Mouse (Mus musculus) stomach, postnatal 0 days (tissue): Measurements from ENCODE around the gene Crb2. TPM values are rescaled to one million over a fixed set of nuclear protein-coding genes. Genes with fewer than 3 reads are reported as not detected.

Experiments
- ATAC-seq: fragments of 200-750 bp; cut with Nextera tagmentation; 2 replicates; pipeline ENCODE4 v1.8.0; 2017; ENCODE audit not compliant: low FRiP score, low TSS enrichment
- DNase-seq: peaks from one replicate; pipeline ENCODE4 v3.0.0-alpha.2; 2016; ENCODE audit warnings: low spot score
- H3K27ac ChIP-seq: fragments of 300-500 bp; sonication (generic); replicated peaks from 2 replicates; pipeline ENCODE4 v1.5.1; 2014; ENCODE audit warnings: mild to moderate bottlenecking, control low read depth
- H3K27me3 ChIP-seq: fragments of 300-500 bp; sonication (generic); 2 replicates; pipeline ENCODE4 v1.6.1; 2014; ENCODE audit warnings: low read length; ENCODE audit not compliant: control insufficient read depth, insufficient read depth
- H3K36me3 ChIP-seq: fragments of 300-500 bp; sonication (generic); 2 replicates; pipeline ENCODE4 v1.6.1; 2014; ENCODE audit warnings: low read length, mixed read lengths; ENCODE audit not compliant: control insufficient read depth, insufficient read depth
- H3K4me1 ChIP-seq: fragments of 300-500 bp; sonication (generic); replicated peaks from 2 replicates; pipeline ENCODE4 v1.6.1; 2014; ENCODE audit warnings: antibody characterized with exemption; ENCODE audit not compliant: control insufficient read depth, insufficient read depth
- H3K4me2 ChIP-seq: fragments of 300-500 bp; sonication (generic); replicated peaks from 2 replicates; pipeline ENCODE4 v1.6.1; 2014; ENCODE audit warnings: low read depth, mild to moderate bottlenecking, control low read depth, moderate library complexity
- H3K4me3 ChIP-seq: fragments of 300-500 bp; sonication (generic); 2 replicates; pipeline ENCODE4 v1.5.1; 2014; ENCODE audit warnings: low read depth, low read length, control low read depth
- H3K9ac ChIP-seq: fragments of 300-500 bp; sonication (generic); 2 replicates; pipeline ENCODE4 v1.6.1; 2014; ENCODE audit warnings: mild to moderate bottlenecking, low read length, control low read depth, mixed read lengths
- H3K9me3 ChIP-seq: fragments of 300-500 bp; sonication (generic); 2 replicates; pipeline ENCODE4 v1.6.1; 2016; ENCODE audit warnings: low read length; ENCODE audit not compliant: control insufficient read depth
- CTCF ChIP-seq: IDR thresholded peaks from 2 replicates; pipeline ENCODE4 v1.5.1; 2016; ENCODE audit warnings: antibody characterized with exemption, low read depth, mild to moderate bottlenecking, moderate library complexity
- EP300 ChIP-seq: optimal IDR thresholded peaks from 2 replicates; pipeline ENCODE3; 2016; ENCODE audit warnings: antibody characterized with exemption
- WGBS: fragments of 180-500 bp; shearing (Covaris S2); extraction: QIAGEN DNeasy Blood & Tissue Kit; methylation state at CpG from one replicate; pipeline ENCODE4 v1.1.7; 2014; 5-methylcytosine and 5-hydroxymethylcytosine counted together
- polyA plus RNA-seq: library from polyadenylated mRNA; unstranded; fragments of >200 nt; fragmentation: Nextera tagmentation; extraction: Ambion mirVana; gene quantifications from 2 replicates; pipeline ENCODE4 v1.2.1, GENCODE M21; 2015

The Crb2 gene
- polyA plus RNA-seq, 1 experiment from 2014 or later = 0.74 TPM

- TF ChIP-seq CTCF (no peak), EP300 (no peak)
- no peaks in the 10 kb centered on the region for H3K4me1 ChIP-seq
- DNase-seq (no peak), ATAC-seq (no peak)
- H3K27ac ChIP-seq = no peak overlapping the region
- no peak overlapping the region for H3K4me2 ChIP-seq
- no peaks in the 10 kb centered on the region for H3K9me3 ChIP-seq
- no peaks in the 10 kb centered on the region for H3K27me3 ChIP-seq
- H3K9ac ChIP-seq = no peak overlapping the region
- H3K36me3 ChIP-seq = no peaks in the 10 kb centered on the region
- 75% methylated on average over 10 of the region's 10 CpGs for WGBS
- H3K4me3 ChIP-seq = no peak overlapping the region
Measured at GRCm38 (mm10) chr2:37744773-37745395, 31.2 kb upstream of the Crb2 start.

DNA sequence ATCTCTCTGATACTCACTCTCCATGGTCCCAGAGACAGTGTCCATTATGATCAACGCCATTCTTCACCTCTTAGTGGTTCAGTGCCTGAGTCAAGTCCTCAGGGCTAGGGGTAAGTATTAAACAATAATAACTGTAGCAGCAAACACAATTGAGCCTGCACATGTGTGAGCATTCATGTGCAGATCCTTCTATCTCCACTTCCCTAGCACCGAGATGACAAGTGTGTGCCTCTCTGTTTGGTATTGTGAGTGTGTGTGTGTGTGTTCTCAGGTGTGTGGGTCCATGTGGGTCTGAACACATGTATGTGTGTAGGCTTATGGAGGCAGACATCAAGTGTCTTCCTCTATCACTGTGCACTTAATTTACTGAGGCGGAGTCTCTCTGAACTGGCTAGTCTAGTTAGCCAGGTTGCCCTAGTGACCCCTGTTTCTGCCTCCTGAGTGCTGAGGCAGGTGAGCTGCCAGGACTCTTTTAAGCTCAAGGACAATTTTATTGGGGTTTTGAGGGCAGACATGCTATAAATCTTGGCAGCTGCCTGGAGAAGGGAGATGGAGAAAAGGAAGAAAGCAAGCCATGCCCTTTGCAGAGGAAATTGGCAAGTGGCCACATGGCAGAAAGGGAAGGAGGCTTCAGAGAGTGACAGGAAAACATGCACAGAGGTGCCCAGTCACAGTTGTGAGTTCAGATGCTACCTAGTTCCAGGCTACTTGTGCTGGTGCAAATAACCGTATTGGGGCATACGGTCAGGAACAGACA, 29.6 kb upstream of the Crb2 start:
- Histone ChIP-seq H3K36me3 (no peaks in the 10 kb centered on the region), H3K4me2 (no peak overlapping the region), H3K9ac (no peak overlapping the region), H3K4me3 (no peak overlapping the region), H3K4me1 (no peaks in the 10 kb centered on the region), H3K27ac (no peak overlapping the region), H3K9me3 (no peaks in the 10 kb centered on the region), H3K27me3 (no peaks in the 10 kb centered on the region)
- ATAC-seq (no peak), DNase-seq (no peak)
- TF ChIP-seq EP300 = no peak
- TF ChIP-seq CTCF = no peak
- 84% methylated on average over 5 of the region's 5 CpGs for WGBS

- ATAC-seq (no peak; the same call in 1 of the 2 replicates), DNase-seq (no peak)
- Histone ChIP-seq H3K27ac (no peak overlapping the region), H3K4me3 (no peak overlapping the region), H3K4me1 (no peaks in the 10 kb centered on the region), H3K36me3 (no peaks in the 10 kb centered on the region), H3K9me3 (no peaks in the 10 kb centered on the region), H3K27me3 (no peaks in the 10 kb centered on the region), H3K4me2 (no peak overlapping the region), H3K9ac (no peak overlapping the region)
- WGBS = 43% methylated on average over 2 of the region's 2 CpGs
- TF ChIP-seq CTCF (no peak), EP300 (no peak)
Measured at GRCm38 (mm10) chr2:37747909-37748308, 28.1 kb upstream of the Crb2 start.

DNA sequence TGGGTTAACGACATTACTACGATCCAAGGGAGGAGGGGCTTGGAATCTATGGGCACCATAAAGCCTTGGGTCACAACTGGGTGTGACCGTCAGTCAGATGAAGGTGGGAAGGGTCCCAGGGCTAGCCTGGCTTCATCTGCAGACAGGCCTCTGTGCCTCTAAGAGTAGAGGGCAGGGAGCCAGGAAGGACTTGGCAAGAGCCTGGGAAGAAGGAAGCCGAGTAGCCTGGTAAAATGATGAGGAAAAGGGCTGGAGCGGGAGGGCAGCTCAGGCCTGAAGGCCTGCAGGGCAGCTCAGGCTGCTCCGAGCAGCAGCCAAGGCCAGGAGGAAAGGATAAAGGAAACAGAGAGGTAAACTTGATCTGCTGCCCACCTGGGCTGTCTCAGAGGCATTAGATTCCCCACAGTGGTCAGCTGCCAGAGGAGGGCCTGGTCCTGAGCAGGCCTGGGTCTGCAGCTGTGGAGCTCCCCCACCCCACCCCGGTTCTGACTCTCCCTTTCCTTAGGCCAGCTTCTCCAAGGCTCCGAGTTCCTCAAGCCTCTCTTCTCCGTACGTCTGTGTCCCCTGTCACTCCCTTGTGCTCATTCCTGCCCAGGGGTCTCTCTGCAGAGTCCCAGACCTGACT, 27.5 kb upstream of the Crb2 start:
- ATAC-seq (no peak; the same call in 1 of the 2 replicates), DNase-seq (no peak)
- Histone ChIP-seq H3K4me1 (no peaks in the 10 kb centered on the region), H3K4me2 (no peak overlapping the region), H3K27me3 (no peaks in the 10 kb centered on the region), H3K4me3 (no peak overlapping the region), H3K36me3 (no peaks in the 10 kb centered on the region), H3K9ac (no peak overlapping the region), H3K27ac (peak overlapping the region; percentile 53), H3K9me3 (no peaks in the 10 kb centered on the region)
- TF ChIP-seq EP300 (no peak), CTCF (no peak)
- WGBS = 42% methylated on average over 10 of the region's 10 CpGs

- Histone ChIP-seq H3K9ac (no peak overlapping the region), H3K27ac (no peak overlapping the region), H3K4me2 (no peak overlapping the region), H3K9me3 (no peaks in the 10 kb centered on the region), H3K4me3 (no peak overlapping the region), H3K4me1 (no peaks in the 10 kb centered on the region), H3K36me3 (no peaks in the 10 kb centered on the region), H3K27me3 (no peaks in the 10 kb centered on the region)
- WGBS = 68% methylated on average over 6 of the region's 6 CpGs
- ATAC-seq (no peak), DNase-seq (no peak)
- TF ChIP-seq EP300 (no peak), CTCF (no peak)
Measured at GRCm38 (mm10) chr2:37749323-37749722, 26.7 kb upstream of the Crb2 start.

DNA sequence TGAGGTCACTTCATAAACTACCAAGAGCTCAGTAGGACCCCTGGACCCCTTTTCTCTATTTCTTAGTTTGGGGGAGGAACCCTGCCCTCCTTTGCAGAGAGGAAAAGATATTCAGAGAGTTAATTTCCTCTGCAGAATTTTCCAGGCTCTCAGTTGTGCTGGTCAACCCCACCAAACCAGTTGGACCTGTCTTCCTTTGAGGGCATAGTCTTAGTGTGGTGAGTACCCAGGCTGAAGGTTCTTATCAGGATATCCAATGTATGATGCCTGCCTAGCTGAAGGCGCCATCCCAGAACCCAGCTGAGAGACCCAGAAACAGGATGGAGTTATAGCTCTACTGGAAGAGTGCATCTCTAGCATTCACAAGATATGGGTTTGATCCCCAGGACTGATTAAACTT, 24.9 kb upstream of the Crb2 start:
- Histone ChIP-seq H3K36me3 (no peaks in the 10 kb centered on the region), H3K9ac (no peak overlapping the region), H3K4me3 (no peak overlapping the region), H3K4me2 (no peak overlapping the region), H3K27me3 (no peaks in the 10 kb centered on the region), H3K9me3 (no peaks in the 10 kb centered on the region), H3K4me1 (no peaks in the 10 kb centered on the region), H3K27ac (no peak overlapping the region)
- ATAC-seq (no peak), DNase-seq (peak; percentile 44)
- 73% methylated on average over 1 of the region's 1 CpGs for WGBS
- no peak for TF ChIP-seq EP300
- TF ChIP-seq CTCF = no peak
